Mouse (Mus musculus): ENCODE data around the gene Nipsnap1.

DNA sequence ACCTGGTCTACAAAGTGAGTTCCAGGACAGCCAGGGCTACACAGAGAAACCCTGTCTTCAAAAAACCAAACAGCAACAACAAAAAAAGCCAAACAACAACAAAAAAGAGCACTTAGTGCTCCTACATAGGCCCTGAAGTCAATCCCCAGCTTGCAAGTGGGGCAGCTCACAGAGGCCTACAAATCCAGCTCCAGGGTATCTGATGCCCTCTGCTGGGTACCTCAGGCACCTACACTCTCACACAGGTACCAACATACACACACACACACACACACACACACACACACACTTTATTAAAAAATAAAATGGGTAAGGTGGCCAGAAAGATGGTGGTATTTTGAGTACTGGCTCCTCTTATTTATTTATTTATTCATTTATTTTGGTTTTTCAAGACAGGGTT is 20.7 kb upstream of the Nipsnap1 start:
- TF ChIP-seq CTCF (IDR thresholded peaks at IDR 0.05; ENCODE audit: insufficient read depth, low read depth, low read length): no peak
- TF ChIP-seq POLR2A (IDR thresholded peaks at IDR 0.05; ENCODE audit: insufficient read depth, low read depth, low read length): no peak

Data from olfactory bulb, adult 2 months (tissue).